Mouse (Mus musculus) cerebellum, postnatal 10 days (tissue): ENCODE data around the gene Pigg.
A peak's percentile ranks its signal among the peaks of the same experiment; 100 is the strongest.

Experiments used
- DNase-seq, 2 experiments: peaks; one replicate each; pipeline ENCODE4 v3.0.0; 2021; ENCODE audit warnings: mixed read lengths in 2 of 2

Pigg gene

DNA sequence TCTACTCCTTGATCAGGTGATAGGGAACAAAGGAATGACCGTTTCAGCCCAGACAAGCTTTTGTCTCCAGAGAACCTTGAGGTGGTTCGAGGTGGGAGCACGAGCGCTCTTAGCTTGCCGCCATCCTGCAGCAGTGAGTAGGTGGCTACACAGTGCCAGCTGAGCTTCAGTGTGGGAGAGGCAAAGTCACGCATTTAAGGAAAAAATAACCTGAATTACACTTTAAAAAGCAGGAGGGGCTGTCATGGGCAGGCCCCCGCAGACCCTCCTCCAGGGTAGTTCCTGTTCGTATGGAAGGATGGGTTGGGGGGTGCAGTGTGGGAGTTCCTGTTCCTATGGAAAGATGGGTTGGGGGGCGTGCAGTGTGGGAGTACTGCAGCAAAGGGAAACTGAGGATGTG is 47.1 kb downstream of the Pigg start:
- DNase-seq, result no peak

DNA sequence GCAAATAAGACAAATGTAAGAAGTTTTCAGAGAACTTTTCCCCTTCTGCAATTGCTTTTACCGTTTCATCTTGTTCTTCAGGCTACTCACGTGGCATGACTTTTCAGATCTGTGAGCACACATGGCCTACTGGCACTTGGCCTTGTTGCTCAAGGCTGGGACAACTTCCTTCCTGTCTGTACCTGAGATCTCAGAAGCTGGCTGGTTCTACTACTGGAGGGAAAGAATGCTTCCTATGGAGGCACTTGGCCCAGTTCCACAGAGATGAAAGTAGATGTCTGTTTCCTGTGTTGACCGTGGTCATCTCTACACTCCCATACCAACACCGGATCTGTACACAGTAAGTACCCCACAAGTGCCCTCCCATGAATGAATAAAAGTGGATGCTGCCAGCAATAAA is 47.8 kb downstream of the Pigg start:
- no peak for DNase-seq

DNA sequence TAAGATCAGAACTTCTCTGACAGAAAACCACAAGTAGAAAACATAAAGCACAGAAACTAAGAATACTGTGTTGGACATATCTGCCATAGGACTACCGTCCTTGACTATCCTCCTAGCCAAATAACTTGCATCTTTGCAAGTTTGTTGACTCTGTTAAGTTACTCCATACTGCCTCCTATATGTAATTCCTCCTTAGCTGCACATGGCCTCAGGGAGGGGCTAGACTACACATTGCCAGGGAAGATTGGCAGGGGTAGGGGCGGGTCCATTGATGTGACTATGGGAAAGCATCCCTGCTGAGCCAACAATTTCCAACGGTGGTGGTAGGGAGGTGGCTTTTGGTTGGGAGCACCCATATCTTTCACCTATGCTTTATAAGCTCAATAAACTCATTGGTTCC is 49.9 kb downstream of the Pigg start:
- peak in 1 of 2 experiments; percentile 9 for DNase-seq

DNA sequence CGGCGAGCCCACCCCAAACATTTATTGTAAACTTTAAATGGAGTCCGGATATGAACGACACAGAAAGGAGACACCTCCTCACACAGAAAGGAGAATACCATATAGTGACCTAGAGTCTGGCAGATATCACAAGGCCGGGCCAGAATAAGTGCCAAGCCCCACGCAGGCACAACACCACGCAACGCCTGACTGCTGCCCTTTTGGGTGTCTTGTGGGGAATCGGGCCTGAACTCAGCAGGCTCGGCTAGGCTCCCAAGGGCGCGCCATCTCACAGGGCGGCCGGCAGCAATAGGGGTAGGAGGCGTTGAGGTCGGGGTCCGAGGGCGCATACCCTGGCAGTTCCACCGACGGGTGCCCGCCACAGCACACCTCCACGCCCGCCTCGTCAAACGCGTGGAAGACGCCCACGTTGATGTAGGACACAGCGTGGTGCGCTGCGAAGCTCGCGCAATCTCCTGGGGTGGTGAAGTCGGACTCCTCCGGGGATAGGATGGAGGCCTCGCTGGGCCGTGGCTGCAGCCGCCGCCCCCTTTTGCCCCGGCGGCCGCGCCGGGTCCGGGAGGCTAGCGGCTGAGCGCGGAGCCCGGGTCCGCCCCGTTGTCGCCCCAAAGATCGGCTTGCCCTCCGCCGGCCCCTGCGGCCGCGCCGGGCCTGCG is 54.0 kb downstream of the Pigg start:
- DNase-seq, result peak; percentile 16 to 19

DNA sequence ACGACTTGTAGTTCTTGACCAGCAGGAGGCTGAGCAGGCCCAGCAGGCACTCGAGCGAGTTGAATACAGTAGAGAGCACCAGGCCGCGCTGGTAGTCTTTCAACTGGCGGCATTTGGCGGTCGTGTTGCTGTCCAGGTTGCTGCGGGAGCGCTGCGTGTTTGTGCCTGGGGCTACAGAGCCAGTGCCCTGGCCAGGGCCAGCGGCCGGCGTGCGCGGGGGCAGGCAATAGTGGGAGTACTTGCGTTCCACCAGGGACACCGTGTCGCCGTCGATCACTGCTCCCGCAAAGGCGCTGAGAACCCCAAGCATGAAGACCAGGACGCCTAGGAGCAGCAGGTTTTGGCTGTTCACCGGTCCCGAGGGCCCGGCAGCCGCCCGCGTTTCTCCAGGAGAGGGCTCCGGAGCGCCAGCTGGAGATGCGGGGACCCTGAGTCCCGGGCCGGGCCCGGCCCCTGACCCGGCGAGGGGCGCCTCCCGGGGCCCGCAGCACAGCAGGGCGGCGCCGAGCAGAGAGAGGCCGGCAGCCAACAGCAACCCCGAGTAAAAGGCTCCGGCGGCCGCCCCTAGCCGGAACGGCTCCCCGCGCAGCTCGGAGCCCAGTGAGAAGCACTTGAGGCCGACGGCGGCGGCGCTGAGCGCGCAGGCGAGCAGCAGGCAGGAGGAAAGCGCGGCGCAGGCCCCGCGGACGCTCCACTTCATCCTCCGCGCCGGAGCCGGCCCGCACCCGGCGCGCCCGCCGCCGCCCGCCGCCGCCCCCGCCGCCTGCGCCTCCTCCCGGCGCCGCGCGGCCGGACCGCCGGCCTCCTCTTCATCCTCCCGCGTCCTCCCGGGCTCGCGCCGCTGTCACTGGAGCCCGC is 54.8 kb downstream of the Pigg start:
- peak; percentile 48 to 55 for DNase-seq

DNA sequence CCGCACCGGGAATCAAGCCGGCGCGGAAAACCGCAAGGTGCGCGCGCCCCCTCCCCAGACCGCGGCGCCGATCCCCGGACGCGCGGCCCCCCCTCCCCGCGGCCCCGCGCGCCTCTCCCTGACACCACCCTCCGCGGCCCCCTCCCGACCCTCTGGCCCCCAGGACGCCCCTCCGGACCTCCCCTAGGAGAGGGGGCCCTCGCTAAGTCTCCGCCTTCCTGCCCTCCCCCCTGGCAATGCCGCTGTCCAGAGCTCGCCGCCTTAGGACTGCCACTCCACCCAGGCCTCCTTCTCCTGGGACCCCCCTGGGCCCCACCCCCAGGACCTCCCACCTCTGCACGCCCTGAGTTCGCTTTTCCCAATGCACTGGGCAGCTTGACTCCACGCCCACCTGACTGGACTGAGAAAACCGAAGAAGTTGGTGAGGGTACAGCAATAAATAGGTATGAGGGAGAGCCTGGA is 55.5 kb downstream of the Pigg start, which contains the start of gene Gm42517:
TSS of gene Gm42517 (minus strand) at position 52 of the 462 bp plus-strand sequence.
- DNase-seq, result peak; percentile 32 to 53

DNA sequence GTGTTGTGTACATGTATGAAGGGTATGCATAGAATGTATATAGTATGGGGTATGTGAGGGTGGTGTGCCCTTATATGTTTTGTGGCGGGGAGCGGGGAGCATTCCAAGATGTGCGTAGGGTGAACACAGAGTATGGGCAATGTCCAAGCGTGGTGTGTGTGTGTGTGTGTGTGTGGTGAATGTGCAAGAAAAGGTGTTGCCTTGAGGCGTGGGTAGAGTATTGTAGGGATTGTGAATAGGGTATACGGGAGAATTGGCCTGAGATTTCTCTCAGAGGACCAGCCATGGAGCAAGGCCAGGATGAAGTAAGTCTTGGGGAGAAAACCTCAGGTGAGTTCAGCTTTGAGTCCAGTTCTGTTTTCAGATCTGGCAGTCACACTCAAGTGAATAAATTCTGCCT is 56.0 kb downstream of the Pigg start:
- peak in 1 of 2 experiments; percentile 57 for DNase-seq

DNA sequence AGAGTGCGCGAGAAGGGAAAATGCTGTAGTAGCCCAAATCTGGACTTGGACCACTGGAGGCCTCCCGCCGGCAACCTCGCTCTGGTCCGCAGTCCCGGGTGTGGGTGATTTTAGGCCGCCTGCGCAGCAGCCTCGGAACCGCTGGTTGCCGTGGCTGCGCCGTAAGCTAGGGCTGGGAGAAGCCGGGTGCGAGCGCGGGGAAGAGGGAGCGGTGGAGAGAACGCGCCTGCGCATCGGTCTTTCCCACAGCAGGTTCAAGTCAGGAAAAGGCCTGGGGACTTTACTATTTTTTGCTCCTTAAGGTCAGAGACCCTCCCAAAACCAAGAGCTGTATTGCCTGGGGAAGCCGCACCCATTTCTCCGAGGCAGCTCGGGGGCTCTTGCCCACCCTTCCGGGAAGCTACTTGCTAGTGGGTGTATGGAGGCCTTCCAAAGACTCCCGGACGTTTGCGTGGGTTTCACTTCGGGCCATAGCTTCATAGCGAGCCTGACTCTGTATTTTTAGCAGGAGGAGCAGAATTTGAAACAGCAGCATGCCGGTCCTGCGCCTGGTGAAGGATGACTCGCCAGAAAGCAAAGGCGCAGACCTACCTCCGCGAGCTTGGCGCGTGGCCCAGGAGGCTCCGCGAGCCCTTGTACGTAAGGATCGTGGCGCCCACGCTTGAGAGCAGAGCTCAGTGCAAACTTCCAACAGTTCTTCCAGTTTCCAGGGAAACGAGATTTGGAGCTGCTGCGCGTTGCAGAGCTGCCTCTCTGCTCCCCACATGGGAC is 56.6 kb downstream of the Pigg start:
- DNase-seq, result peak; percentile 78 to 84

DNA sequence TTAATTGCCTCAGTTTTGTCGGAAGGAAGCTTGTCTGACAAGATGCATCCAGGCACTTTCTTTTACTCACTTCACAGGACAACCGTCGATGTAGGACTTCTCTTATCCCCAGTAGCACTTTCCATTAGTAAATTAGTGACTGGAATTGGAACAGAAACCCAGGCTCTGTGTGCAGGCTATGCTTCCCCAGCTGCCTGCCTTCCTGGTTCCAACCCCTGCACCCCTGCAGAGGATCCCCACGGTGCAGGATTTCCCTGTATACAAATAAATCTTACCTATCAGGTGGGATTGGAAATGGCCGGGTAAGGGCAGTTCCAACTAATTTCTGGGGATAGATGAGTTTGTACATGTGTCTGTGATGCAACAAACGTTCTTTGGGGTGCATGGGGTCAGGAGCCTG is 57.6 kb downstream of the Pigg start:
- DNase-seq, result peak in 1 of 2 experiments; percentile 6

DNA sequence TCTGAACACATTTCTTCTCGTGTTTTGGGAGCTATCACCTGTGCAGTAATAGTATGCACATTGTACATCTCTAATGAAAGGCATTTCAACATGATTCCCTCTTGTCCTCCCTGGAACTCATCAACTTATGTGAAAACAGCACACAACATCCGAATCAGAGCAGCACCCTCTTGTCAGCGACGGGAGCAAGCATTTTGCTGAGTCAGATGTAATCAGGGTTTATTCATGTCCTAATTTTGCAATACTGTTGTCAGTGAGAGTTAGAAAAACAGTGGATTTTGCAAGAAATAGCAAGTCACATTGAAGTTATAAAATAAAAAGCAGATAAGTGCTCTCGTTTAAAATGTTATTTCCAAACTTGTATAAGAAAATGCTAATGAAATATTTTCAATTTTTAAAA is 61.7 kb downstream of the Pigg start:
- DNase-seq, result no peak

DNA sequence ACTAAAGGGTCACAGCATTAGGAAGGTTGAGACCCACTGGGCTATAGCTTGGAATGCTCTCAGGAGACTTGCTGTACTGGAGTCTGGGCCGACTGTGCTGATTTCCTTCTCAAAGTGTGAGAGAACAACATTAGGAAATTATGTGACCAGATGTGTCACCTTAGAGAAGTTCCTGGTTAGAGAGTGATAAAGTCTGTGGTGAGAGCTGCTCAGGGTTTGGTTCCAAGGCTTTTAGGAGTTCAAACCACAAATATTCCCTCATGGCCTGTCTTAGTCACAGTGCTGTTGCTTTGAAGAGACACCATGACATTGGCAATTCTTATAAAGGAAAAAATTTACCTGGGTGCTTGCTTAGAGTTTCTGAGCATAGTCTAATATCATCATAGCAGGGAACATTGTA is 63.6 kb downstream of the Pigg start:
- DNase-seq, result no peak

DNA sequence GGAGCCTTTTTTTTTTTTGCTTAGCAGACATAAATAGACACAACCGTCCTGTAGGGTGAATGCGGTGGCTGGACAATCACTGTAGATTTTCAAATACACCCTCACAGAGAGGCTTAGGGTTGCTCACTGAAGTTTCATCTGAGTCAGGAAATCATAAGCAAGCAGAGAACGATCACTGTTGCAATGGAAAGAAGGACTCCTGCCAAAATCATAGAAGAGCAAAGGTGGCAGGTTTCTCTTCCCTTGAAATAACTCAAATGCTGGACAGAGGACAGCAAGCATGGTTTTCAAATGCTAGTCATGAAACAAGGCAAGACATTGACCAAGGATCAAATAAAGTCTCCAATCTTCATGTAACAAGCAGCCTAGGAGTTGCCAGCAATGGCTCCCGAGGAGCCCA is 65.9 kb downstream of the Pigg start:
- DNase-seq, result no peak

DNA sequence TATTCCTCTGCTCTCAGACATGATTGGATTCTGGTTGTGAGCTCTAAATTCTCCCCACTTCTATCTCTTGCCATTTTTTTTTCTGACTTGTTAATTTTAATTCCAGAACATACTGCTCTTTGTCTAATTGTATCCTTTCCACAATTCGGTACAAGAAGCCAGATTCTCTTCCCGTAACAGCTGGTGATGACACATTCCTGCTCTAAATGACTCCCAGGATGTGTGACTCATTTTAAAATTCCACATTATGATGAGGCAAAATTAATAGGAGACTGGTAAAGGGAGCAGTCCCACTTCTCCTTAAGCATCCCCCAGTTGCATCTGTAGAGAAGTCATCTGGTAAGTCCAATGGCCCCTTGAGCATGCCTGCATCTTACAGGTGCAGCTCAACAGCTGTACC is 73.2 kb downstream of the Pigg start:
- DNase-seq, result no peak

DNA sequence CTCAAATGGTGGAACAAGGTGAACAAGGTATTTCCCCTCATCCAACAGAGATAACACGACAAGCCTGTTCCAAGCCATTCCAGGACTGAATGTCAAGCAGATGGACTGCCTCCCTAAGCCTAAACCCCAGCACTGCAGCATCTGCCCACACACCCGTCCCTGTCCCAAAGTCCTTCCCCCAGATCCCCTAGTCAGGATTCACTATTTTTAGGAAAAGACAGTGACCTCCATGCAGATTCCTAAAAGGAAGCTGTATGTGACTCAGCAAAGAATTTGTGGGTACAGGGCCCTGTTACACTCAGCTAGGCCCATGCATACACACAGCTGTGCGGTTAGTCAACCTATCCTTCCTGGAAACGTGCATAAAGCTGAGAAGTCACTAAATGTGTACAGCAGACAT is 74.0 kb downstream of the Pigg start:
- DNase-seq, result no peak

DNA sequence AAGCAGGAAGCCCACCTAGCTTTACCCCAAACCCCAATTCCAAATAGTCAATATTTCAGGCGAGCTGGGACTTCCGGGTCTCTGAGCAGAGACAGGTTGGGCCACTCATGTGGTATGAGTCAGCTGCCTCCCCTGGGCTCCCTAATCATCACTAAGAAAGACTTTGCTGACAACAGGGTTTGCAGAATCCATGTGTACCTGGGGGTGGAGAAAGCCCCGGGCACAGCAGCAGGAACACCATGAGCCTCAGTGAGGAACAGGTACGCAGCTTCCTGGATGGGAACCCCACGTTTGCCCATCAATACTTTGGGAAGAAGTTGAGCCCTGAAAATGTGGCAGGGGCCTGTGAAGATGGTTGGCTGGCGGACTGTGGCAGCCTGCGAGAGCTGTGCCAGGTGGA is 75.8 kb downstream of the Pigg start, which contains the start of gene Pde6b:
TSS of gene Pde6b (plus strand) at position 191 of the 400 bp plus-strand sequence.
- no peak for DNase-seq

DNA sequence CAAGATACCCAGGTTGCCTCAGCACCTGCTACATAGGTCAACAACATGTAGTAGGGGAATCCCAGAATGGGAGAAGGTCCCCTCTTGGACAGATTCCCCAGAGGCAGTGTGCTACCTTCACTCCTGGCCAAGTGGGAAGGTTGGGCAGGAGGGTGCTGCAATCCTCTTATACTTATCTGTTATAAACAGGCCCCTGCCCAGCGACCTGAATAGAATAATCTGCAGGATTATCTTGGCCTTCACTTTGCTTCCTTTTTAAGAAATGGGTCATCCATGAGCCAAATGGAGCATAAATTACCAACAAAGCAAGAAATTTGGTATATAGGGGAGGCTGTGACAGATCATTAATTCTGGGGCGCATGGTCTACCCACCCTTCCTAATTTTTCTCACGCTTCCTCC is 77.3 kb downstream of the Pigg start:
- DNase-seq, result no peak
